Mouse (Mus musculus) kidney, postnatal 0 days (tissue): ENCODE results near the gene Epc2. TPM values are rescaled to one million over a fixed set of nuclear protein-coding genes. Genes with fewer than 3 reads are reported as not detected.
A peak's percentile ranks its signal among the peaks of the same experiment; 100 is the strongest.
"Not testable (repeated sequence)": the region's sequence is repeated elsewhere in the genome, so short reads cannot be mapped to it uniquely, and the experiment has no call there.

Source experiments
- ATAC-seq: fragments of 200-750 bp; cut with Nextera tagmentation; replicated peaks from 2 replicates; pipeline ENCODE4 v1.8.0; 2017; ENCODE audit warnings: low read depth, moderate number of reproducible peaks, moderate TSS enrichment, moderate library complexity; ENCODE audit not compliant: low FRiP score
- DNase-seq: peaks from one replicate; pipeline ENCODE4 v3.0.0-alpha.2; 2016; ENCODE audit warnings: low spot score
- H3K27ac ChIP-seq: fragments of 300-500 bp; sonication (generic); 2 replicates; pipeline ENCODE4 v1.5.1; 2014; ENCODE audit warnings: mild to moderate bottlenecking
- H3K27me3 ChIP-seq: fragments of 300-500 bp; sonication (generic); 2 replicates; pipeline ENCODE4 v1.6.1; 2014; ENCODE audit warnings: low read length, mixed read lengths; ENCODE audit not compliant: insufficient read depth
- H3K36me3 ChIP-seq: fragments of 300-500 bp; sonication (generic); 2 replicates; pipeline ENCODE4 v1.6.1; 2014; ENCODE audit warnings: low read length, mixed read lengths; ENCODE audit not compliant: insufficient read depth
- H3K4me1 ChIP-seq: fragments of 300-500 bp; sonication (generic); replicated peaks from 2 replicates; pipeline ENCODE4 v1.6.1; 2014; ENCODE audit warnings: antibody characterized with exemption, low read length, mixed read lengths; ENCODE audit not compliant: insufficient read depth
- H3K4me2 ChIP-seq: fragments of 300-500 bp; sonication (generic); 2 replicates; pipeline ENCODE4 v1.6.1; 2014; ENCODE audit warnings: mild to moderate bottlenecking, low read length, moderate library complexity, mixed read lengths
- H3K4me3 ChIP-seq: fragments of 300-500 bp; sonication (generic); replicated peaks from 2 replicates; pipeline ENCODE4 v1.5.1; 2014; ENCODE audit warnings: low read depth, low read length
- H3K9ac ChIP-seq: fragments of 300-500 bp; sonication (generic); 2 replicates; pipeline ENCODE4 v1.6.1; 2014; ENCODE audit warnings: low read depth, low read length
- H3K9me3 ChIP-seq: fragments of 300-500 bp; sonication (generic); replicated peaks from 2 replicates; pipeline ENCODE4 v1.6.1; 2016; ENCODE audit warnings: low read length, inconsistent platforms, mixed read lengths
- CTCF ChIP-seq: IDR thresholded peaks from 2 replicates; pipeline ENCODE4 v1.5.1; 2016; ENCODE audit warnings: antibody characterized with exemption, low read depth, mild to moderate bottlenecking, moderate library complexity
- WGBS: fragments of 180-500 bp; shearing (Covaris S2); extraction: QIAGEN DNeasy Blood & Tissue Kit; methylation state at CpG from one replicate; pipeline ENCODE4 v1.1.7; 2014; 5-methylcytosine and 5-hydroxymethylcytosine counted together
- polyA plus RNA-seq: library from polyadenylated mRNA; unstranded; fragments of >200 nt; fragmentation: Nextera tagmentation; extraction: Ambion mirVana; gene quantifications from 2 replicates; pipeline ENCODE4 v1.2.1, GENCODE M21; 2015

Epc2 gene
- polyA plus RNA-seq, 1 experiment from 2014 or later: 6.7 TPM

GRCm38 (mm10) chr2:49503596-49503995, 52.3 kb downstream of the Epc2 start:
- no peak overlapping the region for H3K9ac ChIP-seq
- H3K4me3 ChIP-seq: no peak overlapping the region
- H3K9me3 ChIP-seq: no peaks in the 10 kb centered on the region
- WGBS: 38% methylated on average over 3 of the region's 3 CpGs
- ATAC-seq (no peak), DNase-seq (peak; percentile 72)
- H3K27me3 ChIP-seq: no peaks in the 10 kb centered on the region
- no peak for TF ChIP-seq CTCF
- no peak overlapping the region for H3K27ac ChIP-seq
- no peak overlapping the region for H3K4me2 ChIP-seq
- H3K4me1 ChIP-seq: no peaks in the 10 kb centered on the region
- H3K36me3 ChIP-seq: no peaks in the 10 kb centered on the region

DNA sequence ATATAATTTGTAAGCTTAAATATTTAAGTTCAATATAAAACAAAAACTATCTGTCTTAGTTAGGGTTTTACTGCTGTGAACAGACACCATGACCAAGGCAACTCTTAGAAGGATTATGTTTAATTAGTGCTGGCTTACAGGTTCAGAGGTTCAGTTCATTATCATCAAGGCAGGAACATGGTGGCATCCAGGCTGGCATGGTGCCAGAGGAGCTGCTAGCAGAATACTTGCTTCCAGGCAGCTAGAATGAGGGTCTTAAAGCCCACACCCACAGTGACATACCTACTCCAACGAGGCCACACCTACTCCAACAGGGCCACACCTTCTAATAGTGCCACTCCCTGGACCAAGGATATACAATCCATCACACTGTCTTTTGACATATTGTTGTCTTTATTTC, 53.9 kb downstream of the Epc2 start:
- not testable (repeated sequence) for H3K9me3 ChIP-seq, ATAC-seq, H3K27me3 ChIP-seq, DNase-seq, H3K9ac ChIP-seq, H3K4me3 ChIP-seq, H3K4me1 ChIP-seq, H3K4me2 ChIP-seq, H3K36me3 ChIP-seq, H3K27ac ChIP-seq
- WGBS: 86% methylated on average over 1 of the region's 1 CpGs

- Histone ChIP-seq H3K36me3 (no peaks in the 10 kb centered on the region), H3K4me3 (no peak overlapping the region), H3K4me1 (no peaks in the 10 kb centered on the region), H3K9ac (no peak overlapping the region), H3K27me3 (no peaks in the 10 kb centered on the region), H3K9me3 (no peaks in the 10 kb centered on the region), H3K27ac (no peak overlapping the region), H3K4me2 (no peak overlapping the region)
- DNase-seq: no peak
- TF ChIP-seq CTCF: no peak
- ATAC-seq: no peak
- WGBS: 18% methylated on average over 1 of the region's 1 CpGs
Measured at GRCm38 (mm10) chr2:49510832-49511231, 59.5 kb downstream of the Epc2 start.

DNA sequence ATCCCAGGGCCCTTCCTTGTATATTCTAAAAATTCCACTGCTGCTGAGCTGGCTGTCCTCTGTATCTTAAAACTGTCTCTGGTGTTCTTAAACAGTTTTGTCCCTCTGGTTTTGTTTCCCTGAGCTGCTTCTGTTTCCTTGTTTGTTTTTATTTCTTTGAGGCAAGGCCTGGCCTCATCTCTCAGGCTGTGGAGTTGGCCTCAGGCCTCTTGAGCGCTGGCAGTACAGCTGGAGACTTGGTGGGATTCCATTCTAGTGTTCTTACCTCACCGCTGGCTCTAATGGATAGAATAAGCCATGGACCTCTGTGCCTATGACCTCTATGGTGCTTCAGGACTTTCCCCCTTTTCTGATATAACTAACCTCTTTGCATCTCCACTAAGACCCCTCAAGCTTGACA, 64.7 kb downstream of the Epc2 start:
- Histone ChIP-seq H3K9ac (no peak overlapping the region), H3K27ac (no peak overlapping the region), H3K9me3 (no peaks in the 10 kb centered on the region), H3K36me3 (no peaks in the 10 kb centered on the region), H3K4me1 (no peaks in the 10 kb centered on the region), H3K27me3 (no peaks in the 10 kb centered on the region), H3K4me2 (no peak overlapping the region), H3K4me3 (no peak overlapping the region)
- no peak for TF ChIP-seq CTCF
- ATAC-seq (no peak), DNase-seq (no peak)
- WGBS: 77% methylated on average over 2 of the region's 2 CpGs

DNA sequence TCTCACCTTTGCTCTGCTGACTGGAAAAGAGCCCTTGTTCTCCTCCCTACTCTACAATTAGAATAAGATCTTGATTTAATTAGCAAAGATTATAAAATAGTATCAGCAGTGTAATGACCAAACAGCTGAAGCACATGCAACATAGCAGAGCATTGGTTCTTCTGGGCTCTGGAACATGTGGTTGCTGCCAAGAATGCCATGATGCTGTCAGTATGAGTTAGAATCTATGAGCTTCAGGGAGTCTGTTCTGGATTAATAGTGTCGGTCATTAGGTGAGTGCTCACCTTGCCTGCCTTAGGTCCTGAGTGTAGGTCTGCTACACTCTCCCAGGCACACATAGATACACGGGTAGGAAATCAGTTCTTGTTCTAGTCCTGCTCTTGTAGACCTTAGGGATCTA, 69.1 kb downstream of the Epc2 start:
- 74% methylated on average over 2 of the region's 2 CpGs for WGBS
- no peaks in the 10 kb centered on the region for H3K4me1 ChIP-seq
- H3K9ac ChIP-seq: no peak overlapping the region
- DNase-seq: no peak
- no peaks in the 10 kb centered on the region for H3K36me3 ChIP-seq
- H3K9me3 ChIP-seq: no peaks in the 10 kb centered on the region
- TF ChIP-seq CTCF: no peak
- H3K27me3 ChIP-seq: no peaks in the 10 kb centered on the region
- H3K4me2 ChIP-seq: no peak overlapping the region
- no peak overlapping the region for H3K27ac ChIP-seq
- no peak for ATAC-seq
- no peak overlapping the region for H3K4me3 ChIP-seq

GRCm38 (mm10) chr2:49520989-49521388, 69.7 kb downstream of the Epc2 start:
- Histone ChIP-seq H3K27ac (no peak overlapping the region), H3K36me3 (no peaks in the 10 kb centered on the region), H3K4me3 (no peak overlapping the region), H3K27me3 (no peaks in the 10 kb centered on the region), H3K9ac (no peak overlapping the region), H3K4me2 (no peak overlapping the region), H3K4me1 (no peaks in the 10 kb centered on the region), H3K9me3 (no peaks in the 10 kb centered on the region)
- WGBS: 78% methylated on average over 1 of the region's 1 CpGs
- ATAC-seq (no peak), DNase-seq (no peak)
- TF ChIP-seq CTCF: no peak

DNA sequence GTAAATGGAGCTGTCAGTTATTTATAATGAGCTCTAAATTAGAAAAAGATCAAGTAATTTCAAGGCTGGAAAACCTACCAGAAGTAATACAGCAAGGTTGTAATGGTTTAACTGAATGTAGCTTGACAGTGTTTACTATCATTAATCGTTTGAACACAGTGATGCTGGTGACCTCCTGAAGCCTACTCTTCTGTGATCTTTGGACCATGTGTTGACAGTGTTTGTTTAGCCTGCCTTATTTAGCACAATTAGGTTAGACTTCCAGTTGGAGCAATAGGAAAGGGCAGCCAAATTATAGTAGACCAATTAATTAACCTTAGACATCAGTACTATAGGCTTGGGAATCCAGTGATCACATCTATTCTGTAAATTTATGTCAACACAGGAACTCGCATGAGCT, 70.3 kb downstream of the Epc2 start:
- Histone ChIP-seq H3K27ac (no peak overlapping the region), H3K4me1 (no peaks in the 10 kb centered on the region), H3K4me3 (no peak overlapping the region), H3K4me2 (no peak overlapping the region), H3K9ac (no peak overlapping the region), H3K36me3 (no peaks in the 10 kb centered on the region), H3K9me3 (no peaks in the 10 kb centered on the region), H3K27me3 (no peaks in the 10 kb centered on the region)
- no peak for DNase-seq
- no peak for ATAC-seq
- 37% methylated on average over 2 of the region's 2 CpGs for WGBS
- no peak for TF ChIP-seq CTCF
